Mouse (Mus musculus) midbrain, postnatal 0 days (tissue): Measurements from ENCODE around the gene Zkscan3. TPM values are rescaled to one million over a fixed set of nuclear protein-coding genes. Genes with fewer than 3 reads are reported as not detected.

ENCODE experiments used
- ATAC-seq: fragments of 200-750 bp; cut with Nextera tagmentation; 2 replicates; pipeline ENCODE4 v1.8.0; 2017; ENCODE audit warnings: moderate number of reproducible peaks, mild to moderate bottlenecking, moderate TSS enrichment, moderate library complexity; ENCODE audit not compliant: low FRiP score
- DNase-seq: peaks from one replicate; pipeline ENCODE4 v3.0.0-alpha.2; 2015; ENCODE audit warnings: low spot score
- H3K27ac ChIP-seq: fragments of 300-500 bp; sonication (generic); 2 replicates; pipeline ENCODE4 v1.5.1; 2014; ENCODE audit warnings: low read depth, mild to moderate bottlenecking, low read length, mixed read lengths
- H3K27me3 ChIP-seq: fragments of 300-500 bp; sonication (generic); 2 replicates; pipeline ENCODE4 v1.6.1; 2014; ENCODE audit warnings: low read length, control low read depth, mixed read lengths; ENCODE audit not compliant: insufficient read depth
- H3K36me3 ChIP-seq: fragments of 300-500 bp; sonication (generic); 2 replicates; pipeline ENCODE4 v1.6.1; 2014; ENCODE audit warnings: low read length, control low read depth, mixed read lengths; ENCODE audit not compliant: insufficient read depth
- H3K4me1 ChIP-seq: fragments of 300-500 bp; sonication (generic); 2 replicates; pipeline ENCODE4 v1.6.1; 2014; ENCODE audit warnings: mild to moderate bottlenecking, control low read depth, antibody characterized with exemption, low read length, mixed read lengths; ENCODE audit not compliant: insufficient read depth
- H3K4me2 ChIP-seq: fragments of 300-500 bp; sonication (generic); 2 replicates; pipeline ENCODE4 v1.6.1; 2014; ENCODE audit warnings: low read depth, mild to moderate bottlenecking, low read length, mixed read lengths; ENCODE audit not compliant: poor library complexity, severe bottlenecking
- H3K4me3 ChIP-seq: fragments of 300-500 bp; sonication (generic); 2 replicates; pipeline ENCODE4 v1.5.1; 2014; ENCODE audit warnings: low read depth, mild to moderate bottlenecking, low read length, moderate library complexity
- H3K9ac ChIP-seq: fragments of 300-500 bp; sonication (generic); replicated peaks from 2 replicates; pipeline ENCODE4 v1.6.1; 2014; ENCODE audit warnings: mild to moderate bottlenecking, low read length, moderate library complexity, mixed read lengths; ENCODE audit not compliant: poor library complexity, severe bottlenecking
- H3K9me3 ChIP-seq: fragments of 300-500 bp; sonication (generic); 2 replicates; pipeline ENCODE4 v1.6.1; 2016; ENCODE audit warnings: low read length, control low read depth
- CTCF ChIP-seq: IDR thresholded peaks from 2 replicates; pipeline ENCODE4 v1.5.1; 2016; ENCODE audit warnings: antibody characterized with exemption, mild to moderate bottlenecking
- WGBS: fragments of 180-500 bp; shearing (Covaris S2); extraction: QIAGEN DNeasy Blood & Tissue Kit; methylation state at CpG from one replicate; pipeline ENCODE4 v1.1.7; 2014; 5-methylcytosine and 5-hydroxymethylcytosine counted together
- polyA plus RNA-seq: library from polyadenylated mRNA; unstranded; fragments of >200 nt; fragmentation: Nextera tagmentation; extraction: Ambion mirVana; gene quantifications from 2 replicates; pipeline ENCODE4 v1.2.1, GENCODE M21; 2015
- total RNA-seq: library from RNA; depleted of rRNA; stranded (reverse); fragments of >200 nt; gene quantifications from 2 replicates; pipeline ENCODE4 v1.2.3, GENCODE M21; 2014

Zkscan3 gene
- total and polyA plus RNA-seq, 2 experiments from 2014 or later, result 32.9 to 37.9 TPM

DNA sequence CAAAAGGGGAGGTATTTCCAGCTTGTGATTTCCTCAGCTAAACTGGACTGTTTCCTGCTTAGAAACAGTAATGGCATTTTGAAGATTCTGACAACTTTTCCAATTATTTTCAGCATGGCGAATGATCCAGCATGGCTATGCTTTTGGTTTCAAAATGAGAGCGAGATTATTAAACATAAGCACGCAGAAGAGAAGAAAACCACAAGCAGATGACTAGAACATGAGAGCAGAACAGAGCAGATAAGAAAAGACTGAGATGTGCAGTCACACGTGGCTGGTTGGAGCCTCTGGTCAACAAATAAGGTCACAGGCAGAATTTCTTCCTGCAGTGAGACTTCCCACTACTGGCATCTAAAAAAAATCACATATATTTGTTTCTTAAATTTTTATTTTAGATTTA is 12.7 kb upstream of the Zkscan3 start:
- ATAC-seq (no peak), DNase-seq (no peak)
- WGBS, result 77% methylated on average over 4 of the region's 4 CpGs
- Histone ChIP-seq H3K9ac (no peak overlapping the region), H3K36me3 (no peaks in the 10 kb centered on the region), H3K4me1 (no peaks in the 10 kb centered on the region), H3K9me3 (no peaks in the 10 kb centered on the region), H3K4me2 (no peak overlapping the region), H3K27ac (no peak overlapping the region), H3K27me3 (no peaks in the 10 kb centered on the region), H3K4me3 (no peak overlapping the region)
- no peak for TF ChIP-seq CTCF

DNA sequence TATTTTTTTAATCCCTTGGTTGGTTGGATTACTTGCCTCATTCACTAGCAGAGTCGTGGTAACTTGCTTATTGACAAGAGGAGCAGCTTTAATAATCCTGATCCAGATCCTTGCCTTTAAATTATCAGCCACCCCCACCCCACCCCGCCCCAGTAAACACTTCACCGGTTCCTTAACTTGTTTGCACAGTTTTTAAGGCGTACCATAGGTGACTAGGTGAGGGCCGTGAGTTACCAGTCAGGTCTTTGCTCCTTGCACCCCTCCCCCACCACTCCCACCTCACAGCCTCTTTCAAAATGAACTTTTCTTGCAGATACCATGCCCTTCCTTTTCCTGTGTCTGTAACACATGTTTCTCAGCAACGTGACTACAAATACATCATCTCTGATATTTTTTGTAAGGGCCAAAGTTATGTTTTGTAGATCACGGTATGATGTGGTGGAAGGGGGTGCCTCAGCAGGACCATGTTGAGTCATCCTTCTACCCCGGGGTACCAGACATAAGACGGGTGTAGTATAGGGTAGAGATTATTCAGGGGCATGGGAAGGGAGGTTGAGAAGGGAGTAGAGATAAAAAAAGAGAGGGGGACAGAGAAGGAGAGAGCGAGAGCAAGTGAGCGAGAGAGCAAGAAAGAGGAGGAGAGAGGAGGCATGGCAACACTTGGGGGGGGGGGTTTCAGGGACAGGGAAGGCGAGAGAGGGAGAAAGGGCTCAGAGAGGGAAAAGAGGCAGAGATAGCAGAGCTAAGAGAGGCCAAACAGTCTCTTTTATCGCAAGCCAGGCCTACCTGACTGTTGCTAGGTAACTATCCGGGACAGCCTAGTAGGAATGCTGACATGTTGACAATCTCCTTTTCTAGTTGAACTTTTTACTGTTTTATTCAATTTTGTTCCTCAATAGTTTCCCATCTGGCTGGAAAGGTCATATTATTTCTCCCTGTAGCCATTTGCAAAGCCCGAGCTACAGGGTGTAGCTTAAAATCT is 12.0 kb upstream of the Zkscan3 start:
- Histone ChIP-seq H3K27me3 (no peaks in the 10 kb centered on the region), H3K36me3 (no peaks in the 10 kb centered on the region), H3K4me1 (no peaks in the 10 kb centered on the region), H3K9ac (no peak overlapping the region), H3K9me3 (no peaks in the 10 kb centered on the region), H3K4me3 (no peak overlapping the region), H3K27ac (no peak overlapping the region), H3K4me2 (no peak overlapping the region)
- DNase-seq, result no peak
- no peak for ATAC-seq
- 59% methylated on average over 14 of the region's 15 CpGs for WGBS
- TF ChIP-seq CTCF, result no peak

DNA sequence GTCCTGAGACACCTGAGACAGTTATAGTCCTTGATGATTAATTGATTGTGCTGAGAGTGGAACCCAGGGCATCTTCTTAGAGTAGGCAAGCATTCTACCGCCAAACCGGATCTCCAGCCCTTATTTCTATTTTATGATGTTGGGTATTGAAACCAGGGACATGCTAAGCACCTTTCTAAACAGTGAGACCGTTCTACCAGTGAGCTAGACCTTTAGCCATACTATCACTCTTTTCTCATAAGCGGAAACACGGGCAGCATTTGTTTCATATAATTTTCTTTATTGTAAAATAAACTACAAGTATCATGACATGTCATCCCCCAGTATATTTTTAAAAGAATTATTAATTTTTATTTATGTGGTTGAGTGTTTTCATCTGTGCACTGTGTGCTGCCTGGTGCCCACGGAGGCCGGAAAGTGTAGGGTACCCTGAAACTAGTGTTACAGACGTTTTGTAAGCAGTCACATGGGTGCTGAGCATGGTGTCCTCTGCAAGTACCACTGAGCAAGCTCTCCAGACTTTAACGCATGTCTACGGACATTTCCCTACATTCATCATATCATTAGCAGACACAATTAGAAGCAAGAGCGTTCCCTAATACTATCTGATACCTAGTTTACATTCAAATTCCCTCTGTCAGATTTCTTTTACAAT is 6.4 kb upstream of the Zkscan3 start:
- 51% methylated on average over 11 of the region's 11 CpGs for WGBS
- Histone ChIP-seq H3K36me3 (no peaks in the 10 kb centered on the region), H3K27me3 (no peaks in the 10 kb centered on the region), H3K4me1 (no peaks in the 10 kb centered on the region), H3K9me3 (no peaks in the 10 kb centered on the region), H3K4me2 (peak overlapping the region; percentile 63), H3K9ac (peak overlapping the region; percentile 77; the same call in 1 of the 2 replicates), H3K4me3 (peak overlapping the region; percentile 57), H3K27ac (peak overlapping the region; percentile 70)
- TF ChIP-seq CTCF, result no peak
- no peak for DNase-seq
- ATAC-seq, result peak; percentile 21

DNA sequence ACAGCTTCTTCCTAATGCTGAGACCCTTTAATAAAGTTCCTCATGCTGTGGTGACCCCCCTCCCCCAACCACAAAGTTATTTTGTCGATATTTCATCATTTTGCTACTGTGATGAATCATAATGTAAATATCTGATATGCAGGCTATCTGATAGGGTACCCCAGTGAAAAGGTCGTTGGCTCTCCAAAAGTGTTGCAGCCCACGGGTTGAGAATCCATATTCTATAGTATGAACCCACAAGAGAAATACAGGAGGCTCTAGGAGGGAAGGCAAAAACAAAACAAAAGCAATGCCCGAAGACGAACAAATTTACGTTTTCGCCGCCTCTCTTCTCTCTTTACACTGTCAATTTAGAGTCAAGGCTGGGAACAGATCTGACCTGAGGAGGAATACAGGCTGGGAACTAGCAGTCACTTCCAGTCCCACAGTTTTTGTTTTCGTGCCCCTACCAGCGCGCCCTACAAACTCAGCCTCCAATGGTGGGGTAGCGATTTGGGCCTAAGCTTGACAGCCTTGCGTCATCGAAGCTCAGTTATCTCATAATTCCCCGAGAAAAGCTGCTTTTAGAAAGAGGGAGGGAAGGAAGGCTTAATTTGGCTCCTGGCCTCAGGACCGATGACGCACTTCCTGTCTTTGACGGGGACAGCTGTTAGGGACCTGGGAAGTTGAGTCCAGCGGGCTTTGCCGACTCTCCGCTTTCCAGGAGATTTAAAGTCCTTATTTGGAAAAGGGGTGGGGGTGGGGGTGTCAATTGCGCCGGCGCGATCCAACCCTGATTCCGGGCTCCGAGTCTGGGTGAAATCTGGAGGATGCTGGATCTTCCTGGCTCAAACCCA is 5.6 kb upstream of the Zkscan3 start:
- Histone ChIP-seq H3K27ac (peak overlapping the region; percentile 79), H3K36me3 (no peaks in the 10 kb centered on the region), H3K27me3 (no peaks in the 10 kb centered on the region), H3K9ac (peak overlapping the region; percentile 77), H3K4me1 (no peaks in the 10 kb centered on the region), H3K9me3 (no peaks in the 10 kb centered on the region), H3K4me3 (peak overlapping the region; percentile 57), H3K4me2 (peak overlapping the region; percentile 63)
- DNase-seq (peak; percentile 96), ATAC-seq (peak; percentile 96)
- WGBS, result 3% methylated on average over 27 of the region's 27 CpGs
- no peak for TF ChIP-seq CTCF

DNA sequence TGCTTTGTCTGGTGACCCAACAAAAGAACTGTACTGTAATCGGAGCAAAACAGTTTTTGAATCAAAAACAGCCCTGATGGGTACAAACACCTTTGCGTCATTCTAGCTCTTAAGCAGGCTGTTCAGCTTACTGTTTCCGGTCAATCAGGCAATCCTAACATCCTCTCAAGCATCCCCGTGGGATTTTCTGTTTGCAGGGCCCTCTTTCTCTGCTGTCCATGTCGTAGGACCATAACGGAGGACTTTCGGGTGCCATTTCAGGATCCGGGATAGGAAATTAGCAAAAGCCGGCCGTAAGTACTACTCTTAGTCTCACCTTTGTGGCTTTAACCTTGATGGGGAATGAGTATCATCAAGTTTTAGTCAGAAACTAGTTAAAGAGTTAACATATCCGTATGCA is 4.8 kb upstream of the Zkscan3 start:
- DNase-seq (no peak), ATAC-seq (no peak)
- 79% methylated on average over 11 of the region's 11 CpGs for WGBS
- no peaks in the 10 kb centered on the region for H3K9me3 ChIP-seq
- H3K9ac ChIP-seq, result no peak overlapping the region
- H3K27ac ChIP-seq, result 0 out of 2 replicates have a peak overlapping the region, but pooled peaks have one; percentile 79
- H3K4me2 ChIP-seq, result peak overlapping the region; percentile 63
- no peak for TF ChIP-seq CTCF
- H3K27me3 ChIP-seq, result no peaks in the 10 kb centered on the region
- H3K4me1 ChIP-seq, result no peaks in the 10 kb centered on the region
- no peak overlapping the region for H3K4me3 ChIP-seq
- H3K36me3 ChIP-seq, result no peaks in the 10 kb centered on the region
